Mouse (Mus musculus) stomach, embryonic 16.5 days (tissue): ENCODE data around the gene Pa2g4. TPM values are rescaled to one million over a fixed set of nuclear protein-coding genes. Genes with fewer than 3 reads are reported as not detected.

Experiments used
- ATAC-seq: fragments of 200-750 bp; cut with Nextera tagmentation; 2 replicates; pipeline ENCODE4 v1.8.0; 2017; ENCODE audit warnings: moderate number of reproducible peaks, moderate TSS enrichment; ENCODE audit not compliant: insufficient read depth, low FRiP score
- H3K27ac ChIP-seq: fragments of 300-500 bp; sonication (generic); 2 replicates; pipeline ENCODE4 v1.5.1; 2014; ENCODE audit warnings: low read length
- H3K27me3 ChIP-seq: fragments of 300-500 bp; sonication (generic); 2 replicates; pipeline ENCODE4 v1.6.1; 2014; ENCODE audit warnings: low read length, control low read depth, mixed read lengths; ENCODE audit not compliant: control insufficient read depth, insufficient read depth
- H3K36me3 ChIP-seq: fragments of 300-500 bp; sonication (generic); 2 replicates; pipeline ENCODE4 v1.6.1; 2014; ENCODE audit warnings: low read length; ENCODE audit not compliant: control insufficient read depth, insufficient read depth
- H3K4me1 ChIP-seq: fragments of 300-500 bp; sonication (generic); 2 replicates; pipeline ENCODE4 v1.6.1; 2014; ENCODE audit warnings: low read length, control low read depth, mixed read lengths; ENCODE audit not compliant: control insufficient read depth, insufficient read depth
- H3K4me2 ChIP-seq: fragments of 300-500 bp; sonication (generic); 2 replicates; pipeline ENCODE4 v1.6.1; 2014; ENCODE audit warnings: low read depth, low read length, mixed read lengths
- H3K4me3 ChIP-seq: fragments of 300-500 bp; sonication (generic); replicated peaks from 2 replicates; pipeline ENCODE4 v1.5.1; 2014; ENCODE audit warnings: mild to moderate bottlenecking, low read length
- H3K9ac ChIP-seq: fragments of 300-500 bp; sonication (generic); 2 replicates; pipeline ENCODE4 v1.6.1; 2014; ENCODE audit warnings: low read length
- H3K9me3 ChIP-seq: fragments of 300-500 bp; sonication (generic); replicated peaks from 2 replicates; pipeline ENCODE4 v1.6.1; 2016; ENCODE audit warnings: low read length, control low read depth; ENCODE audit not compliant: control insufficient read depth
- WGBS: fragments of 180-500 bp; shearing (Covaris S2); extraction: QIAGEN DNeasy Blood & Tissue Kit; methylation state at CpG from one replicate; pipeline ENCODE4 v1.1.7; 2014; 5-methylcytosine and 5-hydroxymethylcytosine counted together
- polyA plus RNA-seq: library from polyadenylated mRNA; unstranded; fragments of >200 nt; fragmentation: Nextera tagmentation; extraction: Ambion mirVana; gene quantifications from 2 replicates; pipeline ENCODE4 v1.2.1, GENCODE M21; 2015

Pa2g4 gene
- polyA plus RNA-seq, 1 experiment from 2014 or later: 198 TPM

GRCm38 (mm10) chr10:128546787-128547186 lies 19.0 kb downstream of the Pa2g4 start:
- Histone ChIP-seq H3K9me3 (no peaks in the 10 kb centered on the region), H3K9ac (peak overlapping the region; percentile 80), H3K4me1 (peaks cover 6% of the 10 kb centered on the region; the same call in 1 of the 2 replicates), H3K27me3 (no peaks in the 10 kb centered on the region), H3K4me2 (peak overlapping the region; percentile 82), H3K27ac (peak overlapping the region; percentile 95), H3K36me3 (peaks cover 16% of the 10 kb centered on the region), H3K4me3 (peak overlapping the region; percentile 67)
- 19% methylated on average over 7 of the region's 7 CpGs for WGBS
- ATAC-seq: no peak

- Histone ChIP-seq H3K9me3 (no peaks in the 10 kb centered on the region), H3K36me3 (peaks cover 16% of the 10 kb centered on the region), H3K9ac (peak overlapping the region; percentile 80), H3K4me1 (peaks cover 6% of the 10 kb centered on the region; the same call in 1 of the 2 replicates), H3K27ac (peak overlapping the region; percentile 95), H3K27me3 (no peaks in the 10 kb centered on the region), H3K4me2 (peak overlapping the region; percentile 82), H3K4me3 (peak overlapping the region; percentile 67)
- no peak for ATAC-seq
- WGBS: 13% methylated on average over 4 of the region's 4 CpGs
These were observed 19.4 kb downstream of the Pa2g4 start for GRCm38 (mm10) chr10:128546361-128546760.

- H3K9ac ChIP-seq: no peak overlapping the region; the same call in 1 of the 2 replicates
- 88% methylated on average over 3 of the region's 3 CpGs for whole genome bisulfite sequencing
- no peaks in the 10 kb centered on the region for H3K27me3 ChIP-seq
- H3K4me2 ChIP-seq: no peak overlapping the region
- peaks cover 6% of the 10 kb centered on the region; the same call in 1 of the 2 replicates for H3K4me1 ChIP-seq
- H3K4me3 ChIP-seq: no peak overlapping the region
- no peak for ATAC-seq
- H3K9me3 ChIP-seq: no peaks in the 10 kb centered on the region
- H3K36me3 ChIP-seq: peaks cover 16% of the 10 kb centered on the region
- H3K27ac ChIP-seq: no peak overlapping the region
These were observed 20.3 kb downstream of the Pa2g4 start for GRCm38 (mm10) chr10:128545570-128545898.

- H3K9me3 ChIP-seq: no peaks in the 10 kb centered on the region
- WGBS: 92% methylated on average over 37 of the region's 37 CpGs
- H3K36me3 ChIP-seq: peaks cover 16% of the 10 kb centered on the region
- no peak overlapping the region for H3K27ac ChIP-seq
- no peak for ATAC-seq
- no peaks in the 10 kb centered on the region for H3K27me3 ChIP-seq
- no peak overlapping the region for H3K9ac ChIP-seq
- H3K4me1 ChIP-seq: peaks cover 6% of the 10 kb centered on the region; the same call in 1 of the 2 replicates
- no peak overlapping the region for H3K4me2 ChIP-seq
- H3K4me3 ChIP-seq: no peak overlapping the region
These were observed 20.9 kb downstream of the Pa2g4 start for GRCm38 (mm10) chr10:128544674-128545569.

- no peak for ATAC-seq
- Histone ChIP-seq H3K9me3 (no peaks in the 10 kb centered on the region), H3K4me3 (no peak overlapping the region), H3K27me3 (no peaks in the 10 kb centered on the region), H3K4me1 (peaks cover 6% of the 10 kb centered on the region; the same call in 1 of the 2 replicates), H3K9ac (no peak overlapping the region), H3K4me2 (no peak overlapping the region), H3K36me3 (peaks cover 16% of the 10 kb centered on the region), H3K27ac (no peak overlapping the region)
- 96% methylated on average over 15 of the region's 15 CpGs for WGBS
These were observed 21.6 kb downstream of the Pa2g4 start for GRCm38 (mm10) chr10:128544151-128544657.

DNA sequence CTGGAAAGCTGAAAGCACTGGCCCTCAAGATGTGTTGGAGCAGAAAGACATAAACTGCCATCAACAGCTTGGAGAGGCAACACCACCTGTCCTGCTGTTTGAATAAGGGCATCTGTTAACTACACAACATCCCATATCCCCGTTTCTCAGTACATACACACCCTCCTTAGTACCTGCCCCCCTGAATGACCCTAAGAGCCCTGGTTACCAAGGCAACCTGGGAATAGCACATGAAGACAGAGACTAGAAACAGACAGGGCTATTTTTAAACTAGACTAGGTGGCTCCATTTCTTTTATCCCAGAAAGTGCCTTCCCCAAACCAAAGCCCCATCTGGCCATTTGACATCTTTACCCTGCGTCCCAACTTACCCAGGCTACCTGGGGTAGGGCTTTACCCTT lies 22.7 kb downstream of the Pa2g4 start:
- no peak overlapping the region for H3K4me2 ChIP-seq
- peaks cover 16% of the 10 kb centered on the region for H3K36me3 ChIP-seq
- no peak overlapping the region for H3K27ac ChIP-seq
- 44% methylated on average over 2 of the region's 2 CpGs for WGBS
- H3K4me3 ChIP-seq: no peak overlapping the region
- no peaks in the 10 kb centered on the region for H3K27me3 ChIP-seq
- H3K9ac ChIP-seq: no peak overlapping the region
- ATAC-seq: no peak
- H3K4me1 ChIP-seq: peaks cover 6% of the 10 kb centered on the region; the same call in 1 of the 2 replicates
- H3K9me3 ChIP-seq: no peaks in the 10 kb centered on the region

DNA sequence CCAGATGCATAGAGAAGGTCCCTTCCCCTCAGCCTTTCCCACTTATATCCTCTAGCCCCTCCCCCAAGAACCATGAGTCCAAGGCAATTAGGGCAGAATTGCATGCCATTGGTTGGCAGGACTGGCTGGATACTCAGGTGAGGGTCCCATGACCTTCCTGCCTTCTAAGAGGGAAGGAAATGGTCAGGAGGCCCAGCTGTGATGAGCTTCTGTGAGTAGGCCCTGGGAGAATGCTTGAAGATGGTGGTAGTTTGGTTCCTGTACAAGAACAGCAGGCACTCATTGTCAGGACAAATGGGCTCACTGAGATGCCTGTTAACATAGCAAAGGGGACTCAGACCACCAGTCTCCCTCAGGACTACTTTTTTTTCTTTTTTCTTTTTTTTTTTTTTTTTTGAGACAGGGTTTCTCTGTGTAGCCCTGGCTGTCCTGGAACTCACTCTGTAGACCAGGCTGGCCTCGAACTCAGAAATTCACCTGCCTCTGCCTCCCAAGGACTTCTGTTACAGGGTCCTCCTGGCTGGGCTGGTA lies 27.4 kb downstream of the Pa2g4 start:
- H3K4me1 ChIP-seq: no peaks in the 10 kb centered on the region
- no peak for ATAC-seq
- 88% methylated on average over 1 of the region's 1 CpGs for WGBS

DNA sequence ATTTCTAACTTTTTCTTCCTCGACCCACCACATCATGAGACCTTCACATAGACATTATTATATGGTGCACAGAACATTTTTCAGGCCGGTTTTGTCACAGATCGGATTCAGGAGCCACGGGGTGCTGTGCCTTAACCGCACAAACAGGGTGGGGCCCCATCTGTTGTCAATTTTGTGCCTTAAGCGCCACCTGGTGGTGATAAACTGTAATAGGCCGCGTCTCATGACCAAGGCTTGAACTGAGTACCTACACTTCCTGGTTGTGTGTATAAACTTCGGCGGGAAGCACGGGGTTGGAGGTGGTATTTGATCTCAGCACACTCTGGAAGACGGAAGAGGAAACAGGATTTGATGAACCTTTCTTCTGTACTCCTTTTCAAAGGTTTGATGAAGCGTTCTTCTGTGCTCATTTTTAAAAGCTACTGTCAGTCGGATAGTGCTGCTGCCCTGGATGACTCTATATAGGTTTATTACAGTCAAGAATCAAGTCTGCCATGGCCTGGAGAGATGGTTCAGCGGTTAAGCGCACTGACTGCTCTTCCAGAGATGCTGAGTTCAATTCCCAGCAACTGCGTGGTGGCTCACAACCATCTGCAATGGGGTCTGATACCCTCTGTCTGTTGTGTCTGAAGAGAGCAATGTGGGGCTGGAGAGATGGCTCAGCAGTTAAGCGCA lies 29.4 kb downstream of the Pa2g4 start:
- peak overlapping the region; percentile 43; the same call in 1 of the 2 replicates for H3K9ac ChIP-seq
- WGBS: 13% methylated on average over 18 of the region's 18 CpGs
- H3K36me3 ChIP-seq: no peaks in the 10 kb centered on the region
- peak overlapping the region; percentile 46; the same call in 1 of the 2 replicates for H3K27ac ChIP-seq
- no peaks in the 10 kb centered on the region for H3K27me3 ChIP-seq
- H3K4me1 ChIP-seq: no peaks in the 10 kb centered on the region
- H3K9me3 ChIP-seq: no peaks in the 10 kb centered on the region
- ATAC-seq: peak; percentile 92
- H3K4me3 ChIP-seq: peak overlapping the region; percentile 27
- H3K4me2 ChIP-seq: peak overlapping the region; percentile 51

More for the DNA sequence above, 27.4 kb downstream of the Pa2g4 start:
- H3K4me2 ChIP-seq: no peak overlapping the region
- no peak overlapping the region for H3K4me3 ChIP-seq
- 0 out of 2 replicates have a peak, but pooled peaks cover 5% of the 10 kb centered on the region for H3K36me3 ChIP-seq
- no peaks in the 10 kb centered on the region for H3K27me3 ChIP-seq
- no peak overlapping the region for H3K9ac ChIP-seq
- H3K27ac ChIP-seq: no peak overlapping the region
- no peaks in the 10 kb centered on the region for H3K9me3 ChIP-seq
